Mouse (Mus musculus) MEL (cell line): ENCODE data around the gene Itpr2. TPM values are rescaled to one million over a fixed set of nuclear protein-coding genes. Genes with fewer than 3 reads are reported as not detected.

Experiments used
- DNase-seq: peaks from one replicate; pipeline ENCODE4 v3.0.0; 2011; ENCODE audit warnings: low read depth, low spot score
- H3K27ac ChIP-seq: 2 replicates; pipeline ENCODE4 v1.5.1; 2012; ENCODE audit warnings: low read depth, mild to moderate bottlenecking, control low read depth, low read length, moderate library complexity; ENCODE audit not compliant: control insufficient read depth
- H3K27me3 ChIP-seq, 2 experiments: fragments of 150-350 bp in 1 of 2; sonication (generic) in 1 of 2; 2 replicates each; pipeline ENCODE4 v1.6.1; 2012; ENCODE audit warnings: low read length in 2 of 2, mild to moderate bottlenecking in 2 of 2, improper control_type of control experiment in 1 of 2, moderate library complexity in 1 of 2; ENCODE audit not compliant: insufficient read depth in 2 of 2, control insufficient read depth in 1 of 2
- H3K36me3 ChIP-seq, 2 experiments: 2 replicates each; pipeline ENCODE4 v1.6.1; 2012 to 2014; ENCODE audit warnings: low read length in 2 of 2, improper control_type of control experiment in 1 of 2, inconsistent platforms in 1 of 2, mild to moderate bottlenecking in 1 of 2; ENCODE audit not compliant: insufficient read depth in 2 of 2, control insufficient read depth in 1 of 2
- H3K4me1 ChIP-seq, 2 experiments: fragments of 150-350 bp in 1 of 2; sonication (generic) in 1 of 2; 2 replicates each; pipeline ENCODE4 v1.6.1; 2012; ENCODE audit warnings: low read length in 2 of 2, improper control_type of control experiment in 1 of 2, mild to moderate bottlenecking in 1 of 2; ENCODE audit not compliant: insufficient read depth in 2 of 2, control insufficient read depth in 1 of 2
- H3K4me3 ChIP-seq, 2 experiments: fragments of 150-350 bp in 1 of 2; sonication (generic) in 1 of 2; 2 replicates each; pipeline ENCODE4 v1.5.1; 2012; ENCODE audit warnings: low read depth in 2 of 2, low read length in 2 of 2, mild to moderate bottlenecking in 2 of 2, moderate library complexity in 2 of 2, control low read depth in 1 of 2, improper control_type of control experiment in 1 of 2; ENCODE audit not compliant: control insufficient read depth in 1 of 2, insufficient read depth in 1 of 2
- H3K79me2 ChIP-seq: 2 replicates; pipeline ENCODE4 v1.6.1; 2012; ENCODE audit warnings: mild to moderate bottlenecking, low read length, moderate library complexity; ENCODE audit not compliant: control insufficient read depth, poor library complexity, insufficient read depth
- H3K9ac ChIP-seq: 2 replicates; pipeline ENCODE4 v1.6.1; 2012; ENCODE audit warnings: low read depth, mild to moderate bottlenecking, control low read depth, low read length, moderate library complexity; ENCODE audit not compliant: control insufficient read depth, poor library complexity, severe bottlenecking
- H3K9me3 ChIP-seq: fragments of 150-350 bp; sonication (generic); replicated peaks from 2 replicates; pipeline ENCODE4 v1.6.1; 2012; ENCODE audit warnings: mild to moderate bottlenecking, low read length, improper control_type of control experiment, moderate library complexity; ENCODE audit not compliant: insufficient read depth
- CHD1 ChIP-seq: IDR thresholded peaks from 2 replicates; pipeline ENCODE4 v1.6.1; 2012; ENCODE audit warnings: low read depth, mild to moderate bottlenecking, inconsistent platforms, low read length, improper control_type of control experiment
- ELF1 ChIP-seq: IDR thresholded peaks from 2 replicates; pipeline ENCODE4 v1.6.1; 2014; ENCODE audit warnings: low read depth, mild to moderate bottlenecking, inconsistent platforms, low read length, improper control_type of control experiment, moderate library complexity
- EP300 ChIP-seq, 2 experiments: IDR thresholded peaks; 2 replicates each; pipeline ENCODE4 v1.6.1; 2011; ENCODE audit warnings: improper control_type of control experiment in 2 of 2, low read length in 2 of 2, low read depth in 1 of 2, mild to moderate bottlenecking in 1 of 2
- ETS1 ChIP-seq: IDR thresholded peaks from 2 replicates; pipeline ENCODE4 v1.6.1; 2012; ENCODE audit warnings: low read depth, mild to moderate bottlenecking, inconsistent platforms, low read length, improper control_type of control experiment, moderate library complexity
- GATA1 ChIP-seq: IDR thresholded peaks from 2 replicates; pipeline ENCODE4 v1.6.1; 2011; ENCODE audit warnings: low read depth, low read length, improper control_type of control experiment
- HCFC1 ChIP-seq: IDR thresholded peaks from 2 replicates; pipeline ENCODE4 v1.6.1; 2012; ENCODE audit warnings: low read depth, mild to moderate bottlenecking, inconsistent platforms, low read length, improper control_type of control experiment, moderate library complexity
- JUND ChIP-seq: IDR thresholded peaks from 2 replicates; pipeline ENCODE4 v1.6.1; 2011; ENCODE audit warnings: low read depth, mild to moderate bottlenecking, improper control_type of control experiment, low read length
- MAZ ChIP-seq: IDR thresholded peaks from 2 replicates; pipeline ENCODE4 v1.6.1; 2012; ENCODE audit warnings: low read depth, mild to moderate bottlenecking, inconsistent platforms, low read length, improper control_type of control experiment
- MEF2A ChIP-seq: IDR thresholded peaks from 2 replicates; pipeline ENCODE4 v1.6.1; 2014; ENCODE audit warnings: low read depth, mild to moderate bottlenecking, inconsistent platforms, low read length, improper control_type of control experiment; ENCODE audit not compliant: poor library complexity, insufficient replicate concordance, severe bottlenecking; ENCODE audit errors: extremely low read depth
- MXI1 ChIP-seq: IDR thresholded peaks from 2 replicates; pipeline ENCODE4 v1.6.1; 2011; ENCODE audit warnings: mild to moderate bottlenecking, low read depth, low read length, improper control_type of control experiment
- MYB ChIP-seq: IDR thresholded peaks from 2 replicates; pipeline ENCODE4 v1.6.1; 2011; ENCODE audit warnings: mild to moderate bottlenecking, low read depth, low read length, improper control_type of control experiment
- NELFE ChIP-seq: IDR thresholded peaks from 2 replicates; pipeline ENCODE4 v1.6.1; 2011; ENCODE audit warnings: low read depth, low read length, improper control_type of control experiment
- POLR2A ChIP-seq, 2 experiments: IDR thresholded peaks; 2 replicates each; pipeline ENCODE4 v1.6.1; 2011 to 2012; ENCODE audit warnings: low read length in 2 of 2, mild to moderate bottlenecking in 2 of 2, control low read depth in 1 of 2, improper control_type of control experiment in 1 of 2, low read depth in 1 of 2, moderate library complexity in 1 of 2; ENCODE audit not compliant: control insufficient read depth in 1 of 2, insufficient read depth in 1 of 2, poor library complexity in 1 of 2
- POLR2AphosphoS2 ChIP-seq: IDR thresholded peaks from 2 replicates; pipeline ENCODE4 v1.6.1; 2011; ENCODE audit warnings: low read length, improper control_type of control experiment
- RCOR1 ChIP-seq: IDR thresholded peaks from 2 replicates; pipeline ENCODE4 v1.6.1; 2012; ENCODE audit warnings: low read depth, mild to moderate bottlenecking, inconsistent platforms, low read length, improper control_type of control experiment
- SMC3 ChIP-seq: IDR thresholded peaks from 2 replicates; pipeline ENCODE4 v1.6.1; 2011; ENCODE audit warnings: low read depth, low read length, improper control_type of control experiment
- ZC3H11A ChIP-seq: IDR thresholded peaks from 2 replicates; pipeline ENCODE4 v1.6.1; 2012; ENCODE audit warnings: low read depth, mild to moderate bottlenecking, inconsistent platforms, low read length, improper control_type of control experiment
- ZNF384 ChIP-seq: IDR thresholded peaks from 2 replicates; pipeline ENCODE4 v1.6.1; 2012; ENCODE audit warnings: low read depth, mild to moderate bottlenecking, inconsistent platforms, low read length, improper control_type of control experiment
- polyA plus RNA-seq, 2 experiments: library from polyadenylated mRNA; stranded (reverse) in 1 of 2; unstranded in 1 of 2; fragments of >175 nt in 1 of 2; fragments of >200 nt in 1 of 2; gene quantifications; 2 replicates each; pipeline versions ENCODE4 v1.2.1 to v1.2.4; 2012; ENCODE audit warnings: low replicate concordance in 2 of 2, low read depth in 1 of 2; ENCODE audit not compliant: insufficient read length in 2 of 2, insufficient read depth in 1 of 2, missing spikeins in 1 of 2
- total RNA-seq: library from RNA; depleted of rRNA; stranded (reverse); fragments of 300-350 nt; gene quantifications from 2 replicates; pipeline ENCODE4 v1.2.3, GENCODE M21; 2012

The Itpr2 gene
- total and polyA plus RNA-seq, 3 experiments: 1.5 to 3.0 TPM; not detected in 1

GRCm38 (mm10) chr6:146480925-146481324 lies 21.1 kb downstream of the Itpr2 start:
- no peak overlapping the region for H3K9ac ChIP-seq
- H3K36me3 ChIP-seq: peaks cover 0 to 13% of the 10 kb centered on the region in 2 experiments; a peak in 2 of 4 replicates
- H3K27me3 ChIP-seq: no peaks in the 10 kb centered on the region
- TF ChIP-seq JUND (no peak), MXI1 (no peak), POLR2A (IDR thresholded peaks at IDR 0.05; ENCODE audit: control insufficient read depth in 1 of 2, insufficient read depth in 1 of 2, low read depth in 1 of 2, low read length in 2 of 2, poor library complexity in 1 of 2) (no peak), ZNF384 (no peak), ETS1 (no peak), ZC3H11A (no peak), SMC3 (no peak), NELFE (no peak), MYB (no peak), MAZ (no peak), ELF1 (no peak), HCFC1 (no peak), MEF2A (no peak)
- H3K79me2 ChIP-seq: no peaks in the 10 kb centered on the region
- H3K4me3 ChIP-seq: no peak overlapping the region
- H3K4me1 ChIP-seq: peaks cover 2 to 16% of the 10 kb centered on the region in 2 experiments
- DNase-seq: no peak
- no peak overlapping the region for H3K27ac ChIP-seq
- H3K9me3 ChIP-seq: no peaks in the 10 kb centered on the region

GRCm38 (mm10) chr6:146478888-146479683 lies 22.9 kb downstream of the Itpr2 start:
- Histone ChIP-seq H3K4me1 (peaks cover 2 to 16% of the 10 kb centered on the region in 2 experiments), H3K4me3 (no peak overlapping the region), H3K9ac (no peak overlapping the region), H3K27ac (no peak overlapping the region), H3K79me2 (no peaks in the 10 kb centered on the region), H3K36me3 (peaks cover 0 to 13% of the 10 kb centered on the region in 2 experiments; a peak in 2 of 4 replicates), H3K27me3 (no peaks in the 10 kb centered on the region), H3K9me3 (no peaks in the 10 kb centered on the region)
- TF ChIP-seq GATA1: peak; percentile 61
- peak; percentile 34 to 38; a peak in 2 of 4 replicates for TF ChIP-seq EP300 (IDR thresholded peaks at IDR 0.05; ENCODE audit: low read depth in 1 of 2, low read length in 2 of 2)
- TF ChIP-seq CHD1: no peak
- no peak for TF ChIP-seq SMC3
- peak; percentile 75 for TF ChIP-seq RCOR1
- TF ChIP-seq POLR2AphosphoS2: no peak
- peak; percentile 77 for DNase-seq
